Mouse (Mus musculus) stomach, embryonic 15.5 days (tissue): ENCODE measurements around the gene Lkaaear1. TPM values are rescaled to one million over a fixed set of nuclear protein-coding genes. Genes with fewer than 3 reads are reported as not detected.

Source experiments
- ATAC-seq: fragments of 200-750 bp; cut with Nextera tagmentation; 2 replicates; pipeline ENCODE4 v1.8.0; 2017; ENCODE audit warnings: low read depth, moderate number of reproducible peaks, moderate TSS enrichment; ENCODE audit not compliant: insufficient read depth, low FRiP score
- H3K27ac ChIP-seq: fragments of 300-500 bp; sonication (generic); 2 replicates; pipeline ENCODE4 v1.5.1; 2015; ENCODE audit warnings: mild to moderate bottlenecking, inconsistent platforms
- H3K27me3 ChIP-seq: fragments of 300-500 bp; sonication (generic); replicated peaks from 2 replicates; pipeline ENCODE4 v1.6.1; 2015; ENCODE audit warnings: inconsistent platforms
- H3K36me3 ChIP-seq: fragments of 300-500 bp; sonication (generic); 2 replicates; pipeline ENCODE4 v1.6.1; 2015; ENCODE audit warnings: inconsistent platforms
- H3K4me1 ChIP-seq: fragments of 300-500 bp; sonication (generic); 2 replicates; pipeline ENCODE4 v1.6.1; 2015; ENCODE audit warnings: inconsistent platforms
- H3K4me2 ChIP-seq: fragments of 300-500 bp; sonication (generic); 2 replicates; pipeline ENCODE4 v1.6.1; 2015; ENCODE audit warnings: mild to moderate bottlenecking, inconsistent platforms
- H3K4me3 ChIP-seq: fragments of 300-500 bp; sonication (generic); replicated peaks from 2 replicates; pipeline ENCODE4 v1.5.1; 2015; ENCODE audit warnings: inconsistent platforms
- H3K9ac ChIP-seq: fragments of 300-500 bp; sonication (generic); 2 replicates; pipeline ENCODE4 v1.6.1; 2015; ENCODE audit warnings: inconsistent platforms
- H3K9me3 ChIP-seq: fragments of 300-500 bp; sonication (generic); 2 replicates; pipeline ENCODE4 v1.6.1; 2016; ENCODE audit warnings: inconsistent platforms
- WGBS: fragments of 180-500 bp; shearing (Covaris S2); methylation state at CpG from one replicate; pipeline ENCODE4 v1.1.7; 2015; 5-methylcytosine and 5-hydroxymethylcytosine counted together
- polyA plus RNA-seq: library from polyadenylated mRNA; unstranded; fragments of >200 nt; fragmentation: Nextera tagmentation; extraction: Ambion mirVana; gene quantifications from 2 replicates; pipeline ENCODE4 v1.2.1, GENCODE M21; 2015

The Lkaaear1 gene
- polyA plus RNA-seq, 1 experiment from 2014 or later: not detected

DNA sequence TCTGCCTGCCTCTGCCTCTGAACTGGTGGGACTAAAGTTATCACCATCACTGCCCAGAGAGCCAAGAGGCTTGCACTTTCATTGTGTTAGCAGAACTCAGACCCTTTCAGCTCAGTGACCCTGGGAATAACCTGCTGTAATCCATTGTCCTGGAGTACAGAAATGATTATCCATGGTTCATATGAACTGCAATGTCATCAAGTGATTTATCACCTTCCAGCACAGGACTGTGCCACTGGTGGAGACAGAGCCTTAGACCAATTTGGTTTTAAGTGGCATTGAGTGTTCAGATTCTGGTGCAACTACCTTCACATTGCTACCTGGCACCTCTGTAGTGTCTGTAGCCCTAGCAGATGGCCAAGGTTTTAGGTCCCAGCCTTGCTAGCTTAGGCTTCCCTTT, 45.2 kb downstream of the Lkaaear1 start:
- H3K9ac ChIP-seq: no peak overlapping the region
- H3K27ac ChIP-seq: no peak overlapping the region
- no peaks in the 10 kb centered on the region for H3K9me3 ChIP-seq
- no peaks in the 10 kb centered on the region for H3K27me3 ChIP-seq
- no peak for ATAC-seq
- H3K4me1 ChIP-seq: no peaks in the 10 kb centered on the region; the same call in 1 of the 2 replicates
- H3K4me2 ChIP-seq: no peak overlapping the region
- peaks cover 55% of the 10 kb centered on the region for H3K36me3 ChIP-seq
- H3K4me3 ChIP-seq: no peak overlapping the region

DNA sequence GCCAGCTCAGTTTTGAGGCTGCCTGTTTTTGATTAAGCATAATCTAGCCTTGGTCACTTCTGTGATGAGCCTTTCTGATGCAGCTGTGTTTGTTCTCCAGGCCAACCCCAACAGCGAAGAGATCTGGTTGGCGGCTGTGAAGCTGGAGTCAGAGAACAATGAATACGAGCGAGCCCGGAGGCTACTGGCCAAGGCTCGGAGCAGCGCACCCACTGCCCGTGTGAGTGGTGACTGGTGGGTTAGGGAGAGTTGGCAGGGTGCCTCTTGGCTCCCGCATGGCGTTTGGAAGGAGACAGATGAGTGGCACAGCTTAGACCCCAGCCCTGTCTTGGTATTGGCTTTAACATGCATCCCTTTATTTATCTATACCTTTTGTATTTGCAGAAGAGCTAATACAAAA, 49.3 kb downstream of the Lkaaear1 start:
- peaks cover 63% of the 10 kb centered on the region for H3K36me3 ChIP-seq
- no peak for ATAC-seq
- WGBS: 93% methylated on average over 10 of the region's 10 CpGs

More for the DNA sequence above, 49.3 kb downstream of the Lkaaear1 start:
- H3K27me3 ChIP-seq: no peaks in the 10 kb centered on the region
- H3K9me3 ChIP-seq: no peaks in the 10 kb centered on the region
- H3K27ac ChIP-seq: no peak overlapping the region
- H3K9ac ChIP-seq: no peak overlapping the region
- H3K4me1 ChIP-seq: no peaks in the 10 kb centered on the region
- H3K4me2 ChIP-seq: no peak overlapping the region
- H3K4me3 ChIP-seq: no peak overlapping the region

Other genes with a start within 250 kb of the Lkaaear1 start
- 9.7 and 10.0 TPM in 2 replicates for gene Zbtb46, start 239.0 kb downstream of the Lkaaear1 start, polyA plus RNA-seq
- gene Abhd16b, start 205.2 kb downstream of the Lkaaear1 start, polyA plus RNA-seq: 0.17 and 0.23 TPM in 2 replicates
- gene Tpd52l2, start 201.3 kb downstream of the Lkaaear1 start, polyA plus RNA-seq: 136 and 140 TPM in 2 replicates
- 76.4 and 82.1 TPM in 2 replicates for gene Dnajc5, start 178.0 kb downstream of the Lkaaear1 start, polyA plus RNA-seq
- gene Uckl1, start 113.5 kb downstream of the Lkaaear1 start, polyA plus RNA-seq: 60.9 and 63.5 TPM in 2 replicates
- gene Prpf6, start 106.6 kb downstream of the Lkaaear1 start, polyA plus RNA-seq: 52.7 and 56.6 TPM in 2 replicates
- gene Zfp512b, start 105.6 kb downstream of the Lkaaear1 start, polyA plus RNA-seq: 48.5 and 50.8 TPM in 2 replicates
- gene Samd10, start 99.2 kb downstream of the Lkaaear1 start, polyA plus RNA-seq: 25.0 and 26.9 TPM in 2 replicates
- 0.36 and 1.2 TPM in 2 replicates for gene Gm29797, start 41.4 kb downstream of the Lkaaear1 start, polyA plus RNA-seq
- 28.7 and 32.0 TPM in 2 replicates for gene Sox18, start 26.8 kb downstream of the Lkaaear1 start, polyA plus RNA-seq
- 21.5 and 24.2 TPM in 2 replicates for gene Tcea2, start 18.1 kb downstream of the Lkaaear1 start, polyA plus RNA-seq
- 51.7 and 53.3 TPM in 2 replicates for gene Rgs19, start 4.5 kb downstream of the Lkaaear1 start, polyA plus RNA-seq
- gene Oprl1, start 16.6 kb upstream of the Lkaaear1 start, polyA plus RNA-seq: 1.3 and 2.3 TPM in 2 replicates
- gene Myt1, start 64.9 kb upstream of the Lkaaear1 start, polyA plus RNA-seq: 2.4 and 2.9 TPM in 2 replicates
- gene Pcmtd2, start 139.4 kb upstream of the Lkaaear1 start, polyA plus RNA-seq: 28.0 and 29.3 TPM in 2 replicates
- 82.0 and 89.3 TPM in 2 replicates for gene Polr3k, start 165.9 kb upstream of the Lkaaear1 start, polyA plus RNA-seq